Mouse (Mus musculus) hindbrain, embryonic 10.5 days (tissue): ENCODE data around the gene Sumo1. TPM values are rescaled to one million over a fixed set of nuclear protein-coding genes. Genes with fewer than 3 reads are reported as not detected.

Experiments
- DNase-seq: peaks from one replicate; pipeline ENCODE4 v3.0.0-alpha.2; 2017; ENCODE audit warnings: low spot score
- H3K27ac ChIP-seq: fragments of 300-500 bp; sonication (generic); 2 replicates; pipeline ENCODE4 v1.5.1; 2016; ENCODE audit warnings: mild to moderate bottlenecking, moderate library complexity
- H3K27me3 ChIP-seq: fragments of 300-500 bp; sonication (generic); 2 replicates; pipeline ENCODE4 v1.6.1; 2016; ENCODE audit warnings: mild to moderate bottlenecking; ENCODE audit not compliant: poor library complexity, insufficient read depth, severe bottlenecking
- H3K36me3 ChIP-seq: fragments of 300-500 bp; sonication (generic); 2 replicates; pipeline ENCODE4 v1.6.1; 2016; ENCODE audit warnings: mild to moderate bottlenecking, moderate library complexity
- H3K4me1 ChIP-seq: fragments of 300-500 bp; sonication (generic); replicated peaks from 2 replicates; pipeline ENCODE4 v1.6.1; 2016; ENCODE audit warnings: mild to moderate bottlenecking
- H3K4me3 ChIP-seq: fragments of 300-500 bp; sonication (generic); 2 replicates; pipeline ENCODE4 v1.5.1; 2016; ENCODE audit warnings: mild to moderate bottlenecking, moderate library complexity
- H3K9me3 ChIP-seq: fragments of 300-500 bp; sonication (generic); 2 replicates; pipeline ENCODE4 v1.6.1; 2016; ENCODE audit warnings: mild to moderate bottlenecking, moderate library complexity
- WGBS: fragments of 180-500 bp; shearing (Covaris S2); methylation state at CpG from one replicate; pipeline ENCODE4 v1.1.7; 2016; 5-methylcytosine and 5-hydroxymethylcytosine counted together
- polyA plus RNA-seq: library from polyadenylated mRNA; unstranded; fragments of >200 nt; fragmentation: Nextera tagmentation; extraction: Ambion mirVana; gene quantifications from 2 replicates; pipeline ENCODE4 v1.2.1, GENCODE M21; 2016

The Sumo1 gene
- polyA plus RNA-seq, 1 experiment from 2014 or later = 514 TPM

GRCm38 (mm10) chr1:59550996-59551395 lies 119.6 kb downstream of the Sumo1 start:
- no peak for DNase-seq
- WGBS = 63% methylated on average over 11 of the region's 11 CpGs
- H3K27me3 ChIP-seq = no peaks in the 10 kb centered on the region
- H3K36me3 ChIP-seq = peaks cover 8% of the 10 kb centered on the region; the same call in 1 of the 2 replicates
- H3K27ac ChIP-seq = no peak overlapping the region
- peaks cover 26% of the 10 kb centered on the region for H3K4me1 ChIP-seq
- no peak overlapping the region for H3K4me3 ChIP-seq
- no peaks in the 10 kb centered on the region for H3K9me3 ChIP-seq

- 83% methylated on average over 6 of the region's 6 CpGs for WGBS
- Histone ChIP-seq H3K4me1 (peaks cover 26% of the 10 kb centered on the region), H3K36me3 (peaks cover 8% of the 10 kb centered on the region; the same call in 1 of the 2 replicates), H3K9me3 (no peaks in the 10 kb centered on the region), H3K4me3 (no peak overlapping the region), H3K27ac (no peak overlapping the region), H3K27me3 (no peaks in the 10 kb centered on the region)
- DNase-seq = no peak
Measured at GRCm38 (mm10) chr1:59550227-59550626, 120.4 kb downstream of the Sumo1 start.

GRCm38 (mm10) chr1:59549036-59549675 lies 121.5 kb downstream of the Sumo1 start:
- Histone ChIP-seq H3K9me3 (no peaks in the 10 kb centered on the region), H3K4me1 (peaks cover 26% of the 10 kb centered on the region), H3K4me3 (no peak overlapping the region), H3K27ac (peak overlapping the region; percentile 72), H3K36me3 (peaks cover 8% of the 10 kb centered on the region; the same call in 1 of the 2 replicates), H3K27me3 (no peaks in the 10 kb centered on the region)
- 64% methylated on average over 7 of the region's 7 CpGs for WGBS
- DNase-seq = no peak

DNA sequence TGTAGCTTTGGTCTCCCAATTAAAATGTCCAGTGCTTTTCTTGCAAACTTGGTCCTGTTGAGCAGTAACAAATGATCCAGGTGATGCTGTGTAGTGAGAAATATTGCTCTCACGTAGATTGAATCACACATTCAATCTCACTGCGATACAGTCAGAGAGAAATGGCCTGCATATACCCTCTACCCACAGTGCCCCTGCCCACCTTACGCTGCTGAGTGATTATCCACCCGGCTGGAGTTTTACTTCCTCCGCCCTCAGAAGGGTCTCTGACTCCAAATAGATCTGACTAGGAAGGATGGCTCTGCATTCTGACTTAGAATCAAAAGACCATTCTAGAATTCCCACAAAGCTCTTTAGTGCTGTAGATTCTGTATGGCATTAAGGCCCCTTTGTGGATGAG lies 122.1 kb downstream of the Sumo1 start:
- H3K4me3 ChIP-seq = no peak overlapping the region
- 89% methylated on average over 5 of the region's 5 CpGs for WGBS
- DNase-seq = no peak
- no peaks in the 10 kb centered on the region for H3K9me3 ChIP-seq
- peak overlapping the region; percentile 72; the same call in 1 of the 2 replicates for H3K27ac ChIP-seq
- H3K27me3 ChIP-seq = no peaks in the 10 kb centered on the region
- H3K4me1 ChIP-seq = peaks cover 21% of the 10 kb centered on the region
- peaks cover 8% of the 10 kb centered on the region; the same call in 1 of the 2 replicates for H3K36me3 ChIP-seq

DNA sequence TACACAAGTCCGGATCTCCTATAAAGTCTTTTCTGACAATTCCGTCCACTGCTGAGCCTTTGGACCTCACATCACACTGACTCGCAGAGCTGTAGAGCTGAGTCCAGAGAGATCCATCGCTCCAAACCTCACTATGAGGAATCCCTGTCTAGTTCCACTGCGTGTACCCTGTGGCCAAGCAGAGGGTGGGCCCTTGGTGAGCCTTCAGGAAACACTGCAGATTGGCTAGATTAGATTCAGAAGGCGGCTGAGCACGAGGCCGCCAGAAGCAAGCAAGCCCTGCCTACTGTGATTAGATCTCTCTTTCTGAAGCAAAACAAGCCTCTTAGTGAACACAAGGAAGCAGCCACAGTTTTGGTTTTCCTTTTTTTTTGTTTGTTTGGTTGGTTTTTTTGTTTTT lies 126.7 kb downstream of the Sumo1 start:
- H3K36me3 ChIP-seq = no peaks in the 10 kb centered on the region
- no peak overlapping the region for H3K4me3 ChIP-seq
- no peak overlapping the region for H3K27ac ChIP-seq
- no peaks in the 10 kb centered on the region for H3K27me3 ChIP-seq
- no peaks in the 10 kb centered on the region for H3K9me3 ChIP-seq
- WGBS = 83% methylated on average over 8 of the region's 8 CpGs
- peaks cover 22% of the 10 kb centered on the region for H3K4me1 ChIP-seq
- DNase-seq = no peak

DNA sequence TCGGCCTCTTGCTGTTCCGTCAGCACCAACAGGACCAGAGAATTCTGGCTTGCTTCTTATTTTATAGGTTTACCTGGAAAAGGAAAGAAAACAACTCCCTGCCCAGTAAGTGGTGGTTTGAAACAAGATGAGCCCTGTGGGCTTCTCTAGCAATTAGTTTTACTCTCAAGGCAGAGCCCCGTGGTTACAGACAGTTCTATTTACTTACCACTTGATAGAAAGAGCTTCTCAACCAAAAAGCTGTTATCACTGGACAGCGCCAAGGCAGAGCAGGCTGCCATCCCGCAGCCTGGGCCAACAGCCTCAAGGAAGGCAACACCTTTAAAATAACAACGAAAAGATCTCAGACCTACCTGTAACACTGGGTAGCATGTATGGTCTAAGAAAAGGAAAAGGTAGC lies 128.4 kb downstream of the Sumo1 start:
- Histone ChIP-seq H3K4me3 (no peak overlapping the region), H3K4me1 (peaks cover 11% of the 10 kb centered on the region), H3K27ac (no peak overlapping the region), H3K9me3 (no peaks in the 10 kb centered on the region), H3K36me3 (no peaks in the 10 kb centered on the region), H3K27me3 (no peaks in the 10 kb centered on the region)
- 73% methylated on average over 6 of the region's 6 CpGs for WGBS
- DNase-seq = no peak

GRCm38 (mm10) chr1:59541271-59542020 lies 129.2 kb downstream of the Sumo1 start:
- peak overlapping the region; percentile 64; the same call in 1 of the 2 replicates for H3K27ac ChIP-seq
- no peaks in the 10 kb centered on the region for H3K36me3 ChIP-seq
- 81% methylated on average over 16 of the region's 16 CpGs for WGBS
- no peak overlapping the region for H3K4me3 ChIP-seq
- H3K4me1 ChIP-seq = peaks cover 12% of the 10 kb centered on the region
- no peak for DNase-seq
- no peaks in the 10 kb centered on the region for H3K27me3 ChIP-seq
- H3K9me3 ChIP-seq = no peaks in the 10 kb centered on the region

DNA sequence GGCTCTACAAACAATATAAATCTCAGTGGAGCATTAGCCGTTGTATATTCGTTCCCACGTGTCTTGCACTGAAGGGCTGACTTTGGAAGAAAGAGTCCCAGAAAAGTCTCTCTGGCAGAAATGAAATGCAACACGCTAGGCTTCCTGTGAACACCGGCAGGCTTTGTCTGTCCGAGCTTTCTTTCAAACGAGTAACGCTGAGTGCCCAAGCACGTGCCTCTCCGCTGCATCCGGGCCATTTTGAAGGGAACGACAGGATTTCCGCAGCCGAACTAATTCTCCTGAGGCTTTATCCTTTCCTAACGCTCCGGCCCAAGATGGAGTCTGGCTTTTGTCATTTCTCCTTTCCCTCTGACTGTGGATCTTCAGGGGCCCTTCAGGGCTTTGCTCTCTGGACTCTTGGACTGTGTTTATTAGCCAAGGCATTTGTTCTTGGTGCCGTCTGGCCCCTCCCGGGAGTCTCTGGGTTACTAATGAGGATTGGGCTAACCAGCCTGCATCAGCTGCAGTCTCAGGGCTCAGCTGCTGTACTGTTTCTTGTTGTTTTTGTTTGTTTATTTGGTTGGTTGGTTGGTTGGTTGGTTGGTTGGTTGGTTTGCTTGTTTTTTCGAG lies 130.0 kb downstream of the Sumo1 start:
- Histone ChIP-seq H3K27me3 (no peaks in the 10 kb centered on the region), H3K4me3 (no peak overlapping the region), H3K4me1 (peaks cover 19% of the 10 kb centered on the region), H3K36me3 (no peaks in the 10 kb centered on the region), H3K27ac (peak overlapping the region; percentile 36), H3K9me3 (no peaks in the 10 kb centered on the region)
- WGBS = 77% methylated on average over 19 of the region's 19 CpGs
- no peak for DNase-seq

- 89% methylated on average over 5 of the region's 5 CpGs for WGBS
- H3K9me3 ChIP-seq = no peaks in the 10 kb centered on the region
- no peak for DNase-seq
- no peak overlapping the region for H3K4me3 ChIP-seq
- no peaks in the 10 kb centered on the region for H3K27me3 ChIP-seq
- H3K27ac ChIP-seq = no peak overlapping the region
- no peaks in the 10 kb centered on the region for H3K36me3 ChIP-seq
- peaks cover 34% of the 10 kb centered on the region for H3K4me1 ChIP-seq
Measured at GRCm38 (mm10) chr1:59538381-59538780, 132.3 kb downstream of the Sumo1 start.

Other genes with a start within 250 kb of the Sumo1 start
- gene Fzd7, start 188.4 kb downstream of the Sumo1 start, polyA plus RNA-seq = 14.4 and 16.1 TPM in 2 replicates
- 9.0 TPM in 2 replicates for gene Gm973, start 154.6 kb downstream of the Sumo1 start, polyA plus RNA-seq
- 194 and 279 TPM in 2 replicates for gene Nop58, start 14.1 kb upstream of the Sumo1 start, polyA plus RNA-seq
- gene Bmpr2, start 92.6 kb upstream of the Sumo1 start, polyA plus RNA-seq = 5.8 and 6.2 TPM in 2 replicates
- 11.0 and 12.6 TPM in 2 replicates for gene Fam117b, start 242.2 kb upstream of the Sumo1 start, polyA plus RNA-seq